In the genomic region with DNA sequence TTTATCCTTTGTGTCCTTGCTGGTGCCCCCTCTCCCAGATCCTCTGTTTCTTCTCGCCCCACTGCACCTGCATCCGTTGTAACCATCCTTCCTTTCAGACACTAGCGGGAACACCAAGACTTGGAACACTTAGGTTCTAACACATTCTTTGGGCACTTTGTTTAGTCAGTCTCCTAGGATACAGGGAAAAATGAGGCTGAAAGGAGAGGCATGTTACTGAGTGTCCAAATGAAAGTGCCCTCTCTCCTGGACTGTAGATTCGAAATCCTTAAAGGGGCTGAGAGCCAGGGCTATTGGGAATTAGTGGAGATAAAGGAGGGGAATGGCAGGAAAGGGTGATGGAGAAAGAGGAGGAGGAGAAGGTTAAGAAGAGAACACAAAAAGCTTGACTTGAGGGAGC, we compare ENCODE assay signal across 9 mouse cellular contexts. TPM values are rescaled to one million over a fixed set of nuclear protein-coding genes. Genes with fewer than 3 reads are reported as not detected.
DNase-seq lines count a peak whose midpoint lies in the region; ATAC-seq and TF ChIP-seq lines count a peak whose summit lies in the region.
"Had no signal": no experiment of that assay in that cellular context is flagged by ENCODE, and none has a peak within 500 bp of the region (broad histone marks: within the 10 kb centered on the region; RNA-seq: fewer than 3 reads in every experiment).

A gene (minus strand): TSS at position 101 of the 400 bp plus-strand sequence.

- H3K27ac ChIP-seq in intestine, embryonic 14.5 days (ENCODE audit: low read depth): no peak within 1 kb of the TSS
- H3K27ac ChIP-seq in intestine, postnatal 0 days (ENCODE audit: low read depth, low read length): no peak within 1 kb of the TSS
- H3K27ac ChIP-seq in forebrain, postnatal 0 days (ENCODE audit: low read depth, low read length): no peak within 1 kb of the TSS
- no peak within 1 kb of the TSS for H3K27ac ChIP-seq in limb, embryonic 12.5 days

- no peak for TF ChIP-seq CTCF in intestine, postnatal 0 days (IDR thresholded peaks at IDR 0.05; ENCODE audit: low read depth)
- TF ChIP-seq CTCF in forebrain, postnatal 0 days (IDR thresholded peaks at IDR 0.05; ENCODE audit: low read depth): no peak

- WGBS in intestine, embryonic 14.5 days: 84% methylated on average over 4 of the region's 4 CpGs
- 87% methylated on average over 4 of the region's 4 CpGs for WGBS in intestine, postnatal 0 days
- 30% methylated on average over 4 of the region's 4 CpGs for WGBS in forebrain, postnatal 0 days
- WGBS in limb, embryonic 12.5 days: 84% methylated on average over 4 of the region's 4 CpGs

- H3K27me3 ChIP-seq in intestine, embryonic 14.5 days (replicated peaks; ENCODE audit: control insufficient read depth, insufficient read depth, low read length): no peaks in the 10 kb centered on the region
- no peaks in the 10 kb centered on the region for H3K27me3 ChIP-seq in intestine, postnatal 0 days (replicated peaks; ENCODE audit: control insufficient read depth, insufficient read depth, low read length)
- no peaks in the 10 kb centered on the region for H3K27me3 ChIP-seq in forebrain, postnatal 0 days (ENCODE audit: insufficient read depth, low read length)
- H3K27me3 ChIP-seq in limb, embryonic 12.5 days: 0 out of 2 replicates have a peak, but pooled peaks cover 3% of the 10 kb centered on the region

- ATAC-seq in intestine, embryonic 14.5 days (replicated peaks; ENCODE audit: low FRiP score, low TSS enrichment, low read depth): no peak
- ATAC-seq in intestine, postnatal 0 days: no peak
- ATAC-seq in forebrain, postnatal 0 days: no peak
- no peak for ATAC-seq in limb, embryonic 12.5 days (ENCODE audit: insufficient number of reproducible peaks, insufficient read depth, low FRiP score, low TSS enrichment, low read depth)
- ATAC-seq: Patski had no signal

- no peak within 1 kb of the TSS for H3K4me3 ChIP-seq in intestine, embryonic 14.5 days (ENCODE audit: low read depth, low read length)
- no peak within 1 kb of the TSS for H3K4me3 ChIP-seq in intestine, postnatal 0 days (ENCODE audit: low read depth, low read length)
- peak within 1 kb of the TSS; percentile 16; the same call in 1 of the 2 replicates for H3K4me3 ChIP-seq in forebrain, postnatal 0 days (ENCODE audit: low read depth, low read length)
- no peak within 1 kb of the TSS for H3K4me3 ChIP-seq in limb, embryonic 12.5 days (replicated peaks)

- H3K9ac ChIP-seq in intestine, embryonic 14.5 days (ENCODE audit: low read length): no peak within 1 kb of the TSS
- H3K9ac ChIP-seq in intestine, postnatal 0 days (ENCODE audit: low read depth, low read length): no peak within 1 kb of the TSS
- H3K9ac ChIP-seq in forebrain, postnatal 0 days: peak within 1 kb of the TSS; percentile 40; the same call in 1 of the 2 replicates
- H3K9ac ChIP-seq in limb, embryonic 12.5 days (replicated peaks): no peak within 1 kb of the TSS

- H3K36me3 ChIP-seq in intestine, embryonic 14.5 days (ENCODE audit: control insufficient read depth, insufficient read depth, low read length): no peaks in the 10 kb centered on the region
- H3K36me3 ChIP-seq in intestine, postnatal 0 days (ENCODE audit: control insufficient read depth, insufficient read depth): no peaks in the 10 kb centered on the region
- H3K36me3 ChIP-seq in forebrain, postnatal 0 days (ENCODE audit: insufficient read depth): no peaks in the 10 kb centered on the region
- H3K36me3 ChIP-seq in limb, embryonic 12.5 days: no peaks in the 10 kb centered on the region

- no peaks in the 10 kb centered on the region for H3K9me3 ChIP-seq in intestine, embryonic 14.5 days (ENCODE audit: control insufficient read depth, low read length)
- no peaks in the 10 kb centered on the region for H3K9me3 ChIP-seq in intestine, postnatal 0 days (ENCODE audit: control insufficient read depth)
- no peaks in the 10 kb centered on the region for H3K9me3 ChIP-seq in forebrain, postnatal 0 days (ENCODE audit: low read length)
- no peaks in the 10 kb centered on the region for H3K9me3 ChIP-seq in limb, embryonic 12.5 days

- no peaks in the 10 kb centered on the region for H3K4me1 ChIP-seq in intestine, embryonic 14.5 days (replicated peaks; ENCODE audit: control insufficient read depth, insufficient read depth, low read length)
- H3K4me1 ChIP-seq in intestine, postnatal 0 days (replicated peaks; ENCODE audit: control insufficient read depth, insufficient read depth, low read length): no peaks in the 10 kb centered on the region
- H3K4me1 ChIP-seq in forebrain, postnatal 0 days (ENCODE audit: insufficient read depth): peaks cover 6% of the 10 kb centered on the region; the same call in 1 of the 2 replicates
- peaks cover 8% of the 10 kb centered on the region; the same call in 1 of the 2 replicates for H3K4me1 ChIP-seq in limb, embryonic 12.5 days (replicated peaks)

- no peak for DNase-seq in intestine, embryonic 14.5 days (ENCODE audit: low spot score)
- no peak for DNase-seq in adrenal gland, adult 8-10 months
- DNase-seq in forebrain, postnatal 0 days: no peak
- DNase-seq in MN1 (ENCODE audit: low spot score): no peak
- DNase-seq in cerebellum, adult 11-12 months: no peak
- DNase-seq in ovary, adult 18-20 months (ENCODE audit: low spot score): no peak

- no peak within 1 kb of the TSS for H3K4me2 ChIP-seq in intestine, embryonic 14.5 days (ENCODE audit: low read length)
- no peak within 1 kb of the TSS for H3K4me2 ChIP-seq in intestine, postnatal 0 days (replicated peaks; ENCODE audit: low read depth)
- H3K4me2 ChIP-seq in forebrain, postnatal 0 days (ENCODE audit: low read depth): peak within 1 kb of the TSS; percentile 40
- no peak within 1 kb of the TSS for H3K4me2 ChIP-seq in limb, embryonic 12.5 days

RNA-seq across cellular contexts. Expression of the gene that starts here (rescaled TPM):
- polyA plus RNA-seq in intestine, embryonic 14.5 days (2014; fragmentation: Nextera tagmentation; extraction: Ambion mirVana): 34.8 and 40.6 TPM in 2 replicates
- 9.2 and 9.4 TPM in 2 replicates for polyA plus RNA-seq in intestine, postnatal 0 days (2015; fragmentation: Nextera tagmentation; extraction: Ambion mirVana)
- total RNA-seq in adrenal gland, adult 8-10 months (2022): 10 to 100 TPM; 14.1 to 23.0 (median 17.8) TPM
- 30.2 and 32.8 TPM in 2 replicates for total RNA-seq in forebrain, postnatal 0 days (2014; rRNA removed)
- 11.8 and 17.6 TPM in 2 replicates for polyA plus RNA-seq in forebrain, postnatal 0 days (2015; fragmentation: Nextera tagmentation; extraction: Ambion mirVana)
- polyA plus RNA-seq in limb, embryonic 12.5 days (2016; fragmentation: Nextera tagmentation; extraction: Ambion mirVana): 43.2 and 46.2 TPM in 2 replicates
